Mouse (Mus musculus): Measurements from ENCODE around the gene Uqcc3. TPM values are rescaled to one million over a fixed set of nuclear protein-coding genes. Genes with fewer than 3 reads are reported as not detected.

Uqcc3 gene
- polyA plus RNA-seq (2015; fragmentation: Nextera tagmentation; extraction: Ambion mirVana), result 62.7 and 63.9 TPM in 2 replicates

DNA sequence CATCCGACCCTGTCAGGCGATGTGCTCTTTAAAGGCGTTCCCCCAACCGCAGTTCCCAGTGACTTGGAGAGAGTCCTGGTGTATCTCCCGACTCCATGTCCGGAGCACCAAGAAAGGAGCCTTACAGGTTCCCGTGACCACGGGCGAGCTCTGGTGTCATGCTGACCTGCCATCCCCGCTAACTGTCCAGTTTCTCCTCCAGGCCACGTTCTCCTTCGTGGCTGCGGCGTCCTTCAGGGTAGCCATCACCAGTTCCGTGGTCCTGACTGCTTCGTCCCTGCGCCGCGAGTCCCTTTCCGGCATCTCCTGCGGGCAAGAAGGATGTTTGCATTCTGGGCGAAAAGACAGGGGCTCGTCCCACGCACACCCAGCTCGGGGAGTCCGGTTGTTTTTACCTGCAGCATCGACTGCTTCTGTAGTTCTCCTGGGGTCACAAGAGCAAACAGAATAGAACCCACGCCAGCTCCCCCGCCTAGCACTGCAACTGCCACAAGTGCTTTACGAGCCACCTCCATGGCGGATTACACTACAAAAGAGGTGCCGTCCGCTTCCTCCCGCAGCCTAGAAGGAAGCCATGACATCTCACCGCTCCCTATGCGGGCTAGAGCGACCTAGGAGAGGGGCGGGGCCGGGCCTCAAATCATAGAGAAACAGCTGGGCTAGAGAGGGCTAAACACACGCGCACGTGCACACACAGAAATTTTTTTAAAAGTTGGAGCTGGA, at the start of gene Uqcc3:
TSS of gene Uqcc3 (minus strand) at position 613 of the 723 bp plus-strand sequence.
- peak; percentile 99 for ATAC-seq
- H3K4me1 ChIP-seq (replicated peaks), result 0 out of 2 replicates have a peak, but pooled peaks cover 8% of the 10 kb centered on the region
- no peaks in the 10 kb centered on the region for H3K27me3 ChIP-seq (replicated peaks)
- peak within 1 kb of the TSS; percentile 86 for H3K9ac ChIP-seq
- H3K4me3 ChIP-seq (replicated peaks), result peak within 1 kb of the TSS; percentile 71
- under 1% methylated on average over 42 of the region's 42 CpGs for WGBS
- no peaks in the 10 kb centered on the region for H3K9me3 ChIP-seq
- peak within 1 kb of the TSS; percentile 82 for H3K4me2 ChIP-seq (replicated peaks)
- peaks cover under 1% of the 10 kb centered on the region for H3K36me3 ChIP-seq
- H3K27ac ChIP-seq, result peak within 1 kb of the TSS; percentile 75

DNA sequence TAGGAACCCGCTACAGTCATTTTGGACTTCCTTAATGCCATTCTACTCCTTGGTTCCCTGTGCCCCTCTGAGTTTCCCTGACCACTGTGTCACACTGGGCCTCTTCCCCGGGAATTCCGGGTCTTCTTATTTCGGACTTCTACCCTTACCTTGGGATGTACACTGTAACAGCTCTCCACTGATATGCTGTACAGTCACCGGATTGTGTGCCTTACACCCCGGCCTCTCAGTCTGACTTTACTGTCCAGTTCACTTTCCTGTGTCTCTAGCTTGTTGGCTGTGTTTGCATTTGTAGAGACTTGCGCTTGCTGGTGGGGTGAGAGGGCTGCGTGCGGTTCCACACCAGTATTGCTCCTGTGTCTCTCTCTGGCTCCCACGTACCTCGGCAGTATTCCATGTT, 49.4 kb upstream of the Uqcc3 start:
- Histone ChIP-seq H3K9ac (peak overlapping the region; percentile 88), H3K36me3 (peaks cover 10% of the 10 kb centered on the region; the same call in 1 of the 2 replicates), H3K4me2 (replicated peaks) (peak overlapping the region; percentile 83), H3K4me3 (replicated peaks) (peak overlapping the region; percentile 88), H3K27me3 (replicated peaks) (no peaks in the 10 kb centered on the region), H3K4me1 (replicated peaks) (peaks cover 20% of the 10 kb centered on the region), H3K9me3 (no peaks in the 10 kb centered on the region), H3K27ac (peak overlapping the region; percentile 91)
- peak; percentile 11; the same call in 1 of the 2 replicates for ATAC-seq
- 2% methylated on average over 11 of the region's 11 CpGs for WGBS

DNA sequence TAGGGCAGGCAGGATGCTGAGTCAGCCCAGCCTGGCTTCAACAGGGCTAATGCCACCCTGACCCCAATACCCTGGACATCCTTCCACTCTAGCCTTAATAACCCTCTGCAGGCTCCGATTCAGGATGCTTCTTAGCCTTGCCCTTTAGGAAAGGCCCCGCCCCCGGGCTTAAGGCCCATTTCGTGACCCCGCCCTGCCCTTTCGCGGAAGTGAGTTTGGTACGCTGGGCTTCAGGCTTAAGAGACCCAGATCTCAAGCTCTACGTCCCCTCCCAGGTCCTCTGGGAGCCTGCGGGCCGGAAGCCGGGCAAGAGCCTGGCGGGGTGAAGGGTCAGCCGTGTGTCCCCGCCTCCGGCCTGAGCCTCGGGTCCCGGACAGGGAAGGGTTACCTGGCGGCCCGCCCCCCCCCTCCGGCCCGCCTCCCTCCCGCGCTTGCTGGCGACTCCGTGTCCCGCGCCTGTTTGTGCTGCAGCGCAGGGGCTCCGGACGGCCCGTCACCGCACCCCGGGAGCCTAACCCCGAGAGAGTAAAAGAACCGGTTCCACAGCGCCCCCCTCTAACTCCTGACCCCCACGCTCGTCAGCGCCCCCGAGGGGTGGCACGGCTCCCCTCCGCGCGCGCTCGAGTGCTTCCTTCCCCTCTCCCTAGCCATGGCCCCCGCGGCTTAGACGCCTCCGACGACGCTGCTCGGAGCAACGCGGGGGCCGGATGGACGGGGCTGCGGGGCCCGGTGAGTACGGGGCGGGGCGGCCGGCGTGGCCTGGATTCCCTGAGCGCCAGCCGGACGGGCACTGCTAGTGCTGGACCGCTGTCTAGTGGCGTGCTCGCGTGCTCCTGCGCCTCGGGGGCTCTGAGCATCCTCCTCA, 48.7 kb upstream of the Uqcc3 start, which contains the start of the genes Rom1 and Eml3:
TSS of gene Rom1 (minus strand) at position 133 of the 865 bp plus-strand sequence.
TSS of gene Eml3 (plus strand) at position 329 of the 865 bp plus-strand sequence.
- H3K9ac ChIP-seq, result peak within 1 kb of the TSS; percentile 88
- peaks cover 20% of the 10 kb centered on the region for H3K4me1 ChIP-seq (replicated peaks)
- ATAC-seq, result peak; percentile 87
- H3K27me3 ChIP-seq (replicated peaks), result no peaks in the 10 kb centered on the region
- peaks cover 10% of the 10 kb centered on the region; the same call in 1 of the 2 replicates for H3K36me3 ChIP-seq
- H3K27ac ChIP-seq, result peak within 1 kb of the TSS; percentile 91
- WGBS, result under 1% methylated on average over 74 of the region's 74 CpGs
- no peaks in the 10 kb centered on the region for H3K9me3 ChIP-seq
- H3K4me3 ChIP-seq (replicated peaks), result peak within 1 kb of the TSS; percentile 88
- H3K4me2 ChIP-seq (replicated peaks), result peak within 1 kb of the TSS; percentile 83

DNA sequence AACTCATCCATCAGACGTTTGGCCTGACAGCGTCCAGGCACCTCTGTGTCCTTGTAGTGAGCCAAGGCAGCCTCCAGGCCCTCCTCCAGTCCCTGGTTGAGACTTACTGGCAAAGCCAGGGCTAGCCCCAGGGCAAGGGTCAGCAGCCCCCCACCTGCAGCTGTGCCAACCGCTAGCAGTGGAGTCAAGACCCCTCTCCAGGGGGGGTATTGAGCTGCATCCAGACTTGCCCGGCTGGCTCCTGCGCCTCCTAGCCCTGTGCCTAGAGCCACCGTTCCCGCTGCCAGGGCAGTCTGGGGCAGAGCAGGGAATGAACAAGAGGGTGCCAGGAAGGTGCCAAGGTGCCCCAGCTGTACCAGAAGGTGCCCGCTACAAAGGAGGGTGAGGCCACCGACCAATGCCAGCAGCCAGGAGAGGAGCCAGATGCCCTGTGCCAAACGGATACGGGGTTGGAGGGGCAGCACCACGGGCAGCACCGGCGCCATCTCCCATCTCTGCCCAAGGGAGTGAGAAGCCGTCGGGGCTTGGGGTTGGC, 48.0 kb upstream of the Uqcc3 start:
- 24% methylated on average over 16 of the region's 16 CpGs for WGBS

DNA sequence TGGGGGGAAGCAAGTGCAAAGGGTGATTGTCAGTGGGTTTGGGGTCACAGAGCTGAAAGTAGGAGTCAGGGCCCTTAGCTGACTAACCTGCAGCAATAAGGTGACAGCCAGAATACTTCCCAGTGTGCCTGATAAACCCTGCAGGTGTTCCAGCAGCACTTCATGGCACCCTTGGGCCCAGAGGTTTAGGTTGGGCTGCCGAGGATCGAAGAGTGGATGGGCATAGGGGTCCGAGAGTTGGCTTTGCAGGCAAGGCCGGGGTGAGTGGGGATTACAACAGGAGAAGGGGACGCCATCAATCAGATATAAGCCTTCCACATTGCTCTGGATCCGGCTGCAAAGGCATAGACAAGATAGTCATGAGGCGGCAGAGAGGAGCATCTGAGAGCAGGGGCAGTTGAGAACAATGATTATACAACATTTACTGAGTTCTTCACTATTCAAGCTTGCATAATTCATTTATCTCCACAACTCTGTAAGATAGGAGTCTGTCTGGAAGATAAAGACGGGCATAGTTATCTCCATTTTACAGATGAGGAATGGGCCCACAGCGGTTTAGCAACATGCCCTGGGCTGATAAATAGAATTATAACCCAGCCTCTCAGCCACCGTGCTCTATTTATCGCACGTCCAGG, 47.3 kb upstream of the Uqcc3 start:
- WGBS, result 82% methylated on average over 12 of the region's 12 CpGs
- no peak overlapping the region for H3K4me3 ChIP-seq (replicated peaks)
- H3K9ac ChIP-seq, result no peak overlapping the region
- peaks cover 20% of the 10 kb centered on the region for H3K4me1 ChIP-seq (replicated peaks)
- no peaks in the 10 kb centered on the region for H3K27me3 ChIP-seq (replicated peaks)
- H3K9me3 ChIP-seq, result no peaks in the 10 kb centered on the region
- H3K36me3 ChIP-seq, result 0 out of 2 replicates have a peak, but pooled peaks cover 4% of the 10 kb centered on the region
- ATAC-seq, result no peak
- no peak overlapping the region for H3K27ac ChIP-seq
- H3K4me2 ChIP-seq (replicated peaks), result no peak overlapping the region

More for the DNA sequence above, 48.0 kb upstream of the Uqcc3 start:
- peaks cover 20% of the 10 kb centered on the region for H3K4me1 ChIP-seq (replicated peaks)
- peaks cover 6% of the 10 kb centered on the region; the same call in 1 of the 2 replicates for H3K36me3 ChIP-seq
- H3K9ac ChIP-seq, result peak overlapping the region; percentile 88
- peak overlapping the region; percentile 88 for H3K4me3 ChIP-seq (replicated peaks)
- no peaks in the 10 kb centered on the region for H3K27me3 ChIP-seq (replicated peaks)
- no peaks in the 10 kb centered on the region for H3K9me3 ChIP-seq
- peak; percentile 30 for ATAC-seq
- peak overlapping the region; percentile 91 for H3K27ac ChIP-seq
- H3K4me2 ChIP-seq (replicated peaks), result peak overlapping the region; percentile 83

DNA sequence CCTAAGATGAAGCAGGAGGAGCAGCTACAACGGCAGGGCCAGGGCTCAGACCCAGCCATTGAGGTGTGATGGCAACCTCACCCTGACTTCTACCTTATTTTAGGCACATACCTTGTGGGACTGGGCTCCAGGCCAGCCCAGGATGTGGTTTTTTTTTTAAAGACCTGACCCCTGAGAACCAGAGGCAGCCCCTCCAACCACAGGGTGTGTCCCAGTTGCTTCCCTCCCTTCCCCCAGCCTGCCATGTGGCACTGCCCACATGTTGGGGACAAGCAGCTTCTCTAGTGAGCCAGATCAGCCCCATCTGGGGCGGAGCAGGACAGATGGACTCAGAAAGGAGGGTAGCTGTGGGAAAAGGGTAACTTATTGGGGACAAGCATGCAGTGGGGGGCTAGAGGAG, 46.0 kb upstream of the Uqcc3 start:
- Histone ChIP-seq H3K4me3 (replicated peaks) (no peak overlapping the region), H3K9ac (no peak overlapping the region), H3K4me1 (replicated peaks) (peaks cover 20% of the 10 kb centered on the region), H3K27me3 (replicated peaks) (no peaks in the 10 kb centered on the region), H3K9me3 (no peaks in the 10 kb centered on the region), H3K36me3 (0 out of 2 replicates have a peak, but pooled peaks cover 4% of the 10 kb centered on the region), H3K4me2 (replicated peaks) (no peak overlapping the region), H3K27ac (no peak overlapping the region)
- no peak for ATAC-seq
- WGBS, result 83% methylated on average over 2 of the region's 2 CpGs

DNA sequence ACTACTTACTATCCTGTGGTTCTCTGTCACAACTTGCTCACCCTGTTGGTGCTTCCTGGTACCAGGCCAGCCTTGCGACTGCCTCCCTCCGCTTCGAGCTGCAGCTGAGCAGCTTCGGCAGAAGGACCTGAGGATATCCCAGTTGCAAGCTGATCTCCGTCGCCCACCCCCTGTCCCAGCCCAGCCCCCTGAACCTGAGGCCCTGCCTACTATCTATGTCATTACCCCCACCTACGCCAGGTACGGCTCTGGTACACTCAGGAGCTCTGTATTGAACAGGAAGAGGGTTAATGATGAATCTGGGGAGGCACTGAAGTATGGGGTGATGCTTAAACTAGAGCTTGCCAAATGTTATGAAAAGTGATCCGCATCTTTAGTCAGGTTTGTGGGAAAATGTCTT, 41.0 kb upstream of the Uqcc3 start:
- Histone ChIP-seq H3K4me2 (replicated peaks) (peak overlapping the region; percentile 75), H3K4me1 (replicated peaks) (no peaks in the 10 kb centered on the region; the same call in 1 of the 2 replicates), H3K9ac (0 out of 2 replicates have a peak overlapping the region, but pooled peaks have one; percentile 34), H3K36me3 (0 out of 2 replicates have a peak, but pooled peaks cover 7% of the 10 kb centered on the region), H3K4me3 (replicated peaks) (0 out of 2 replicates have a peak overlapping the region, but pooled peaks have one; percentile 87), H3K27ac (no peak overlapping the region), H3K9me3 (no peaks in the 10 kb centered on the region), H3K27me3 (replicated peaks) (no peaks in the 10 kb centered on the region)
- no peak for ATAC-seq
- 75% methylated on average over 9 of the region's 9 CpGs for WGBS

DNA sequence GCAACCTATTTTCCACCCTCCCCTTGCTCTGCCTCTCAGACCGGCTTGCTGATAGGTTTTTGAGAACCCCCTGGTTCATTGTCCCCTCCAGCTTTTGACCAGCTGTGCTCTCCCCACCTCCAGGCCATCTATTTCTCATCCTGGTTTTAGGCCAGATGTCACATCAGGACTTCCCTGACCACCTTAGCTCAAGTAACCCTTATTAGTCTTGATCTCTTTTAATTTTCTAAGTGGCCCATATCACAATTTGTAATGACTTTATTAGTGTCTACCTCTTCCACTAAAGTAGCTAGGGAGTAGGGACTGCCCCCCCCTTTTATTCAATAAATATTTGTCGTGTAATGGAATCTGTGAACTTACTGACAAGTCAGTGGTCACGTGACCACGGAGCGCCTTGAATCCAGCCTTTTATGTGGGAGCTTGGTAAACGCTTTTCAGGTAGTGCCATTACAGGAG, 40.1 kb upstream of the Uqcc3 start:
- H3K9ac ChIP-seq, result peak overlapping the region; percentile 85
- no peaks in the 10 kb centered on the region; the same call in 1 of the 2 replicates for H3K4me1 ChIP-seq (replicated peaks)
- peak overlapping the region; percentile 87 for H3K4me3 ChIP-seq (replicated peaks)
- no peaks in the 10 kb centered on the region for H3K9me3 ChIP-seq
- 1% methylated on average over 6 of the region's 6 CpGs for WGBS
- ATAC-seq, result peak; percentile 7
- H3K27ac ChIP-seq, result peak overlapping the region; percentile 92
- no peaks in the 10 kb centered on the region for H3K27me3 ChIP-seq (replicated peaks)
- H3K36me3 ChIP-seq, result peaks cover 13% of the 10 kb centered on the region
- H3K4me2 ChIP-seq (replicated peaks), result peak overlapping the region; percentile 75

DNA sequence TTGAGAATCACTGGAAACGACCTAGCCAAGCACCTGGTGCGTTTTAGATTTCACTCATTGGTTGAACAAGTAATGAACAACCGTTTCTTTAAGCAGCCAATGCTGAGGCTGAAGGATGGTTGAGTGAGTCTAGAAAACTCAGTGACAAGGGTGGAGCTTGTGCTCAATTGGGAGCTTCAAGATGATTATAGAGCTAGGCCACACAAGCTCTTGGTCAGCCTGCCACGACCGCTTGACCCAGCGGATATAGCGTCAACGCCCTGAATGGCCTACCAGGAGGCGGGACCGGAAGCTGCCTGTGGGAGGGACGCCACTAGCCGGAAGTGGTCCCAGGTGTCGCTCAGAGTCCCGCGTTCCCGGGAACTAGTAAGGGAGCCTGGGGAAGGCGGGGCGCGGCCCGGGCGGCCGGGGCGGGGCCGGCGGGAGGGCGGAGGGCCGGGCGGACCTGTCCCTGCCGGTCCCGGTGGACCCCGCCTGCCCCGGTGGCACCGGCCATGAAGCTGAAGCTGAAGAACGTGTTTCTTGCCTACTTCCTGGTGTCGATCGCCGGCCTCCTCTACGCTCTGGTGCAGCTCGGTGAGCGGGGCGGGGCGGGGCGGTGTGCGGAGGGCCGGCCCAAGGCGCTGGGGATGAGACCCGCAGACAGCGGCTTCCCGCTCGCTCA, 39.5 kb upstream of the Uqcc3 start, which contains the start of gene B3gat3:
TSS of gene B3gat3 (plus strand) at position 302 of the 664 bp plus-strand sequence.
- H3K27ac ChIP-seq, result peak within 1 kb of the TSS; percentile 92
- WGBS, result 2% methylated on average over 49 of the region's 50 CpGs
- H3K9me3 ChIP-seq, result no peaks in the 10 kb centered on the region
- peak; percentile 98 for ATAC-seq
- peak within 1 kb of the TSS; percentile 75 for H3K4me2 ChIP-seq (replicated peaks)
- peaks cover 15% of the 10 kb centered on the region for H3K36me3 ChIP-seq
- no peaks in the 10 kb centered on the region; the same call in 1 of the 2 replicates for H3K4me1 ChIP-seq (replicated peaks)
- H3K9ac ChIP-seq, result peak within 1 kb of the TSS; percentile 85
- H3K27me3 ChIP-seq (replicated peaks), result no peaks in the 10 kb centered on the region
- peak within 1 kb of the TSS; percentile 87 for H3K4me3 ChIP-seq (replicated peaks)

DNA sequence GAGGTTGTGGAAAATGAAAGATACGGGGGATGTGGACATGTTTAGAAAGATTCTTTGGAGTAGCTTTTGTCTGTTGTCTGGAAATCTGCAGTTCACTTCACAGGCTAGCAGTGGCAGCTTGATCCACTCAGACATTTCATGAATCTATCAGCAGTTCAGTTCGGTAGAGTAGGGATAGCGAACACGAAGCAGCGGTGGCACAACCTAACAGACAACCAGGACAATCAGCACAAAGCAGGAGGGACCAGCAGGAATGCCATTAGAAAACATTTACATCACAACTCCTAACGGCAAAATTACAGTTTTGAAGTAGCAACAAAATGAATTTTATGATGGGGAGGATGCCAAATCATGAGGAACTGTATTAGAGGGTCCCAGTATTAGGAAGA, 39.0 kb upstream of the Uqcc3 start:
- H3K4me1 ChIP-seq (replicated peaks), result no peaks in the 10 kb centered on the region; the same call in 1 of the 2 replicates
- H3K4me3 ChIP-seq (replicated peaks), result no peak overlapping the region; the same call in 1 of the 2 replicates
- H3K4me2 ChIP-seq (replicated peaks), result peak overlapping the region; percentile 75
- H3K9me3 ChIP-seq, result no peaks in the 10 kb centered on the region
- H3K9ac ChIP-seq, result 0 out of 2 replicates have a peak overlapping the region, but pooled peaks have one; percentile 85
- H3K36me3 ChIP-seq, result peaks cover 19% of the 10 kb centered on the region
- WGBS, result 65% methylated on average over 6 of the region's 6 CpGs
- H3K27me3 ChIP-seq (replicated peaks), result no peaks in the 10 kb centered on the region
- H3K27ac ChIP-seq, result peak overlapping the region; percentile 92
- no peak for ATAC-seq

DNA sequence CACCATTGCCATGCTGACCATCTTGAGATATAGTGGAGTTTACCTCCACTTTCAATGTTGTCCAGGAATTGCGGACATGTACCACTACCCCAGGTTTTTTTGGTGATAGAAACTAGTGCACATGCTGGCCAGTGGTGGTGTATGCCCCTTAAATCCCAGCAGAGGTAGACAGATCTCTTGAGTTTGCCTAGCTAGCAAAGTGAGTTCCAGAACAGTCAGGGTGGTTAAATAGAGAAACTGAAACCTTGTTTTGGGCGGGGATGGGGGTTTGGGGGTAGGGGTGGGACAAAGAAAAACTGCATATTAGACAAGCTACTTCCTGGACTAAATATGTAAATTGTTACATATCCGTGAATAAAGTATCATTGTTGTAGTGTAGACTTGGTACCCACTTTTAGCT, 38.3 kb upstream of the Uqcc3 start:
- Histone ChIP-seq H3K9me3 (no peaks in the 10 kb centered on the region), H3K4me1 (replicated peaks) (no peaks in the 10 kb centered on the region; the same call in 1 of the 2 replicates), H3K36me3 (peaks cover 25% of the 10 kb centered on the region), H3K27me3 (replicated peaks) (no peaks in the 10 kb centered on the region), H3K27ac (no peak overlapping the region), H3K9ac (no peak overlapping the region), H3K4me2 (replicated peaks) (no peak overlapping the region), H3K4me3 (replicated peaks) (no peak overlapping the region)
- 89% methylated on average over 3 of the region's 3 CpGs for WGBS
- no peak for ATAC-seq

All from intestine, embryonic 15.5 days (tissue).